ENCODE assay signal across 18 mouse cellular contexts in genomic region chr4:150894718-150895501, GRCm38 (mm10). TPM values are rescaled to one million over a fixed set of nuclear protein-coding genes. Genes with fewer than 3 reads are reported as not detected.
DNase-seq lines count a peak whose midpoint lies in the region; ATAC-seq and TF ChIP-seq lines count a peak whose summit lies in the region.
"Had no signal": no experiment of that assay in that cellular context is flagged by ENCODE, and none has a peak within 500 bp of the region (broad histone marks: within the 10 kb centered on the region; RNA-seq: fewer than 3 reads in every experiment).

No protein-coding gene starts in this region.

- no peak overlapping the region for H3K4me3 ChIP-seq in heart, postnatal 0 days (ENCODE audit: low read depth, low read length)
- no peak overlapping the region for H3K4me3 ChIP-seq in heart, embryonic 12.5 days
- no peak overlapping the region for H3K4me3 ChIP-seq in kidney, embryonic 15.5 days (replicated peaks)
- H3K4me3 ChIP-seq: layer of hippocampus, adult 2 months; limb, embryonic 15.5 days; megakaryocyte, embryonic 14.5 days; neural tube, embryonic 12.5 days had no signal

- no peaks in the 10 kb centered on the region for H3K4me1 ChIP-seq in heart, postnatal 0 days (ENCODE audit: control insufficient read depth, insufficient read depth)
- H3K4me1 ChIP-seq in heart, embryonic 12.5 days (replicated peaks): peaks cover 2% of the 10 kb centered on the region; the same call in 1 of the 2 replicates
- H3K4me1 ChIP-seq in kidney, embryonic 15.5 days: peaks cover 21% of the 10 kb centered on the region

- no peak for TF ChIP-seq EP300 in heart, postnatal 0 days (IDR thresholded peaks at IDR 0.05; ENCODE audit: low read depth)

- H3K27ac ChIP-seq in heart, postnatal 0 days (ENCODE audit: low read depth): no peak overlapping the region
- H3K27ac ChIP-seq in heart, embryonic 12.5 days (ENCODE audit: poor library complexity, severe bottlenecking): no peak overlapping the region
- H3K27ac ChIP-seq in kidney, embryonic 15.5 days: peak overlapping the region; percentile 20; the same call in 1 of the 2 replicates
- H3K27ac ChIP-seq: hindbrain, postnatal 0 days; layer of hippocampus, adult 2 months; limb, embryonic 15.5 days; neural tube, embryonic 12.5 days had no signal

- DNase-seq in heart, postnatal 0 days (ENCODE audit: low spot score): no peak
- peak; percentile 23 for DNase-seq in thymus, postnatal 14 days
- no peak for DNase-seq in thymus, postnatal 10 days (ENCODE audit: low spot score in 2 of 2)
- DNase-seq in yolk sac, embryonic 10.5 days (ENCODE audit: low spot score): peak; percentile 71
- no peak for DNase-seq in gastrocnemius, postnatal 10 days
- DNase-seq in layer of hippocampus, postnatal 36 days: no peak
- DNase-seq: cerebellum, postnatal 10 days; heart, adult 18-20 months; right cerebral cortex, postnatal 4 days had no signal

- H3K4me2 ChIP-seq in heart, postnatal 0 days (ENCODE audit: low read depth, low read length): no peak overlapping the region
- no peak overlapping the region for H3K4me2 ChIP-seq in heart, embryonic 12.5 days
- no peak overlapping the region for H3K4me2 ChIP-seq in kidney, embryonic 15.5 days
- H3K4me2 ChIP-seq: limb, embryonic 15.5 days; neural tube, embryonic 12.5 days had no signal

- TF ChIP-seq CTCF in heart, postnatal 0 days (IDR thresholded peaks at IDR 0.05; ENCODE audit: low read depth): no peak

- H3K27me3 ChIP-seq in heart, postnatal 0 days (ENCODE audit: control insufficient read depth, insufficient read depth, low read length): no peaks in the 10 kb centered on the region
- no peaks in the 10 kb centered on the region for H3K27me3 ChIP-seq in heart, embryonic 12.5 days (replicated peaks)
- no peaks in the 10 kb centered on the region for H3K27me3 ChIP-seq in kidney, embryonic 15.5 days
- H3K27me3 ChIP-seq: limb, embryonic 15.5 days had no signal

- H3K9me3 ChIP-seq in heart, postnatal 0 days (replicated peaks; ENCODE audit: control insufficient read depth, low read length): no peaks in the 10 kb centered on the region
- H3K9me3 ChIP-seq in heart, embryonic 12.5 days (replicated peaks): no peaks in the 10 kb centered on the region
- H3K9me3 ChIP-seq in kidney, embryonic 15.5 days (replicated peaks): no peaks in the 10 kb centered on the region
- H3K9me3 ChIP-seq: limb, embryonic 15.5 days; megakaryocyte, embryonic 14.5 days; neural tube, embryonic 12.5 days had no signal

- H3K36me3 ChIP-seq in heart, postnatal 0 days (replicated peaks; ENCODE audit: control insufficient read depth, insufficient read depth, low read length): peaks cover 37% of the 10 kb centered on the region
- peaks cover 36% of the 10 kb centered on the region for H3K36me3 ChIP-seq in heart, embryonic 12.5 days
- peaks cover 39% of the 10 kb centered on the region for H3K36me3 ChIP-seq in kidney, embryonic 15.5 days

- WGBS in heart, postnatal 0 days: 61% methylated on average over 8 of the region's 8 CpGs
- WGBS in heart, embryonic 12.5 days: 54% methylated on average over 8 of the region's 8 CpGs
- WGBS in kidney, embryonic 15.5 days: 54% methylated on average over 8 of the region's 8 CpGs

- H3K9ac ChIP-seq in heart, postnatal 0 days (replicated peaks; ENCODE audit: low read depth, low read length): no peak overlapping the region
- H3K9ac ChIP-seq in heart, embryonic 12.5 days: no peak overlapping the region
- H3K9ac ChIP-seq in kidney, embryonic 15.5 days: no peak overlapping the region
- H3K9ac ChIP-seq: limb, embryonic 15.5 days; neural tube, embryonic 12.5 days had no signal

- ATAC-seq in heart, postnatal 0 days (ENCODE audit: insufficient read depth, low read depth): 0 out of 2 replicates have a peak, but pooled peaks have one; percentile 13
- ATAC-seq in heart, embryonic 12.5 days (ENCODE audit: insufficient number of reproducible peaks, low FRiP score): no peak
- ATAC-seq in kidney, embryonic 15.5 days (replicated peaks; ENCODE audit: low FRiP score): peak; percentile 37; the same call in 1 of the 2 replicates
- ATAC-seq: activated CD4-positive, CD25-positive, alpha-beta regulatory T cell, adult 4 months; hindbrain, postnatal 0 days; lung, postnatal 0 days had no signal

RNA-seq across cellular contexts. Expression of gene Park7, which starts 19.3 kb away (rescaled TPM):
- 120 and 152 TPM in 2 replicates for total RNA-seq in heart, postnatal 0 days (2014; rRNA removed; ENCODE audit: low replicate concordance)
- polyA plus RNA-seq in heart, postnatal 0 days (2015; fragmentation: Nextera tagmentation; extraction: Ambion mirVana): 322 and 333 TPM in 2 replicates
- polyA plus RNA-seq in heart, embryonic 12.5 days (2016; fragmentation: Nextera tagmentation; extraction: Ambion mirVana): 306 and 308 TPM in 2 replicates
- 391 and 393 TPM in 2 replicates for polyA plus RNA-seq in kidney, embryonic 15.5 days (2015; fragmentation: Nextera tagmentation; extraction: Ambion mirVana)
- total RNA-seq in gastrocnemius, postnatal 10 days (2021): 100 to 1,000 TPM; 427 to 492 TPM
- 100 to 1,000 TPM; 220 to 235 TPM for total RNA-seq in layer of hippocampus, postnatal 36 days (2021)

RNA-seq across cellular contexts. Expression of gene Tnfrsf9, which starts 19.5 kb away (rescaled TPM):
- total RNA-seq in heart, postnatal 0 days (2014; rRNA removed; ENCODE audit: low replicate concordance): 2.0 and 3.5 TPM in 2 replicates
- 0.36 and 0.53 TPM in 2 replicates for polyA plus RNA-seq in heart, postnatal 0 days (2015; fragmentation: Nextera tagmentation; extraction: Ambion mirVana)
- polyA plus RNA-seq in heart, embryonic 12.5 days (2016; fragmentation: Nextera tagmentation; extraction: Ambion mirVana): 0.28 and 0.37 TPM in 2 replicates
- 0.32 and 0.40 TPM in 2 replicates for polyA plus RNA-seq in kidney, embryonic 15.5 days (2015; fragmentation: Nextera tagmentation; extraction: Ambion mirVana)
- under 1 TPM in 1 of 2 experiments, not detected in 1; 0.27 TPM for total RNA-seq in gastrocnemius, postnatal 10 days (2021)
- under 1 TPM; 0.61 to 1.00 TPM for total RNA-seq in layer of hippocampus, postnatal 36 days (2021)

RNA-seq across cellular contexts. Expression of gene Errfi1, which starts 41.2 kb away (rescaled TPM):
- total RNA-seq in heart, postnatal 0 days (2014; rRNA removed; ENCODE audit: low replicate concordance): 16.0 and 33.7 TPM in 2 replicates
- 7.4 and 7.9 TPM in 2 replicates for polyA plus RNA-seq in heart, postnatal 0 days (2015; fragmentation: Nextera tagmentation; extraction: Ambion mirVana)
- polyA plus RNA-seq in heart, embryonic 12.5 days (2016; fragmentation: Nextera tagmentation; extraction: Ambion mirVana): 14.0 and 16.5 TPM in 2 replicates
- polyA plus RNA-seq in kidney, embryonic 15.5 days (2015; fragmentation: Nextera tagmentation; extraction: Ambion mirVana): 29.3 and 34.2 TPM in 2 replicates
- total RNA-seq in gastrocnemius, postnatal 10 days (2021): 10 to 100 TPM; 17.4 to 23.6 TPM
- total RNA-seq in layer of hippocampus, postnatal 36 days (2021): 10 to 100 TPM; 50.2 to 56.3 TPM

Comparison
In these comparisons a context has a peak if more than half of its experiments do, and no peak if none do; other contexts are left out.
1. DNase-seq: peak in thymus, postnatal 14 days (single experiment) and yolk sac, embryonic 10.5 days (single experiment); none in heart, postnatal 0 days (single experiment), thymus, postnatal 10 days (0 of 2), gastrocnemius, postnatal 10 days (single experiment) and layer of hippocampus, postnatal 36 days (0 of 2).